Mouse (Mus musculus) hindbrain, embryonic 13.5 days (tissue): ENCODE measurements around the gene Gm2696. TPM values are rescaled to one million over a fixed set of nuclear protein-coding genes. Genes with fewer than 3 reads are reported as not detected.
"Not testable (repeated sequence)": the region's sequence is repeated elsewhere in the genome, so short reads cannot be mapped to it uniquely, and the experiment has no call there.

Experiments
- ATAC-seq: fragments of 200-750 bp; cut with Nextera tagmentation; 2 replicates; pipeline ENCODE4 v1.8.0; 2017; ENCODE audit warnings: moderate TSS enrichment; ENCODE audit not compliant: low FRiP score
- H3K27ac ChIP-seq: fragments of 300-500 bp; sonication (generic); 2 replicates; pipeline ENCODE4 v1.5.1; 2015; ENCODE audit warnings: inconsistent platforms, mild to moderate bottlenecking, moderate library complexity
- H3K27me3 ChIP-seq: fragments of 300-500 bp; sonication (generic); 2 replicates; pipeline ENCODE4 v1.6.1; 2015; ENCODE audit warnings: mild to moderate bottlenecking, inconsistent platforms
- H3K36me3 ChIP-seq: fragments of 300-500 bp; sonication (generic); 2 replicates; pipeline ENCODE4 v1.6.1; 2015; ENCODE audit warnings: mild to moderate bottlenecking, inconsistent platforms
- H3K4me1 ChIP-seq: fragments of 300-500 bp; sonication (generic); replicated peaks from 2 replicates; pipeline ENCODE4 v1.6.1; 2015; ENCODE audit warnings: inconsistent platforms
- H3K4me2 ChIP-seq: fragments of 300-500 bp; sonication (generic); 2 replicates; pipeline ENCODE4 v1.6.1; 2015; ENCODE audit warnings: inconsistent platforms, mild to moderate bottlenecking, moderate library complexity
- H3K4me3 ChIP-seq: fragments of 300-500 bp; sonication (generic); 2 replicates; pipeline ENCODE4 v1.5.1; 2015; ENCODE audit warnings: mild to moderate bottlenecking, inconsistent platforms
- H3K9ac ChIP-seq: fragments of 300-500 bp; sonication (generic); 2 replicates; pipeline ENCODE4 v1.6.1; 2015; ENCODE audit warnings: mild to moderate bottlenecking, inconsistent platforms
- H3K9me3 ChIP-seq: fragments of 300-500 bp; sonication (generic); 2 replicates; pipeline ENCODE4 v1.6.1; 2016; ENCODE audit warnings: inconsistent platforms
- WGBS: fragments of 180-500 bp; shearing (Covaris S2); methylation state at CpG from one replicate; pipeline ENCODE4 v1.1.7; 2015; 5-methylcytosine and 5-hydroxymethylcytosine counted together
- polyA plus RNA-seq: library from polyadenylated mRNA; unstranded; fragments of >200 nt; fragmentation: Nextera tagmentation; extraction: Ambion mirVana; gene quantifications from 2 replicates; pipeline ENCODE4 v1.2.1, GENCODE M21; 2015

Gm2696 gene
- polyA plus RNA-seq: not detected in 2 replicates

GRCm38 (mm10) chr10:77814382-77814781, at the start of gene Gm2696:
TSS of gene Gm2696 (plus strand) at chr10:77814682.
- WGBS: 59% methylated on average over 4 of the region's 4 CpGs
- no peak within 1 kb of the TSS for H3K4me2 ChIP-seq
- no peak within 1 kb of the TSS for H3K27ac ChIP-seq
- no peaks in the 10 kb centered on the region for H3K36me3 ChIP-seq
- no peak within 1 kb of the TSS for H3K4me3 ChIP-seq
- no peaks in the 10 kb centered on the region for H3K9me3 ChIP-seq
- no peaks in the 10 kb centered on the region for H3K27me3 ChIP-seq
- H3K9ac ChIP-seq: no peak within 1 kb of the TSS
- no peak for ATAC-seq
- 0 out of 2 replicates have a peak, but pooled peaks cover 3% of the 10 kb centered on the region for H3K4me1 ChIP-seq

DNA sequence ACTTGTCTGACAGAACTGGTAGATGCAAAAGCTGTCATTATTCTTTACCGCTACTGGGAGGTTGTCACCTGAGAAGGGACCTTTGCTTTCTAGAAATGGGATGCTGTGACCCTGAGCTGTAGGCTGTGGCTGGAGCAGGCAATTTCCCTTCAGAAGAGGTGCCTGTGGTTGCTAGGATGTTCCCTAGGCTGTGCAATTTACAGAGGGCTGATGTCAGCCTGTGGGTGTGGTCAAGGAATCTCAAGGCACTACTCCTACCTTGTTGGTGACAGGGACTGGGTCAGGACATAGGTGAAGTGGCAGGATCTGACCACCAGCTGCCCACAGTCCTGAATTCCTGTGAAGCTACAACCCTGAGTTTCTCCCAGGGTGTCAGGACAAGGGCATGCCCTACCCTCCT, 44.8 kb upstream of the Gm2696 start:
- ATAC-seq: no peak
- 81% methylated on average over 1 of the region's 1 CpGs for WGBS

GRCm38 (mm10) chr10:77771225-77771624, 43.3 kb upstream of the Gm2696 start, which contains the start of gene Gm3238:
TSS of gene Gm3238 (minus strand) at chr10:77771325.
- ATAC-seq, H3K9ac ChIP-seq, H3K9me3 ChIP-seq, H3K27ac ChIP-seq, H3K4me1 ChIP-seq, H3K4me2 ChIP-seq, H3K4me3 ChIP-seq, H3K36me3 ChIP-seq, H3K27me3 ChIP-seq: not testable (repeated sequence)
- WGBS: 75% methylated on average over 1 of the region's 1 CpGs

More for the DNA sequence above, 44.8 kb upstream of the Gm2696 start:
- no peak overlapping the region for H3K4me2 ChIP-seq
- H3K36me3 ChIP-seq: no peaks in the 10 kb centered on the region
- no peaks in the 10 kb centered on the region for H3K27me3 ChIP-seq
- H3K4me3 ChIP-seq: no peak overlapping the region
- H3K9me3 ChIP-seq: no peaks in the 10 kb centered on the region
- H3K4me1 ChIP-seq: no peaks in the 10 kb centered on the region
- H3K9ac ChIP-seq: no peak overlapping the region
- H3K27ac ChIP-seq: no peak overlapping the region

GRCm38 (mm10) chr10:77772142-77772541, 42.3 kb upstream of the Gm2696 start:
- H3K4me3 ChIP-seq, H3K9me3 ChIP-seq, H3K27ac ChIP-seq, H3K9ac ChIP-seq, H3K4me1 ChIP-seq, ATAC-seq, H3K4me2 ChIP-seq, H3K27me3 ChIP-seq, H3K36me3 ChIP-seq: not testable (repeated sequence)
- WGBS: 93% methylated on average over 3 of the region's 3 CpGs

DNA sequence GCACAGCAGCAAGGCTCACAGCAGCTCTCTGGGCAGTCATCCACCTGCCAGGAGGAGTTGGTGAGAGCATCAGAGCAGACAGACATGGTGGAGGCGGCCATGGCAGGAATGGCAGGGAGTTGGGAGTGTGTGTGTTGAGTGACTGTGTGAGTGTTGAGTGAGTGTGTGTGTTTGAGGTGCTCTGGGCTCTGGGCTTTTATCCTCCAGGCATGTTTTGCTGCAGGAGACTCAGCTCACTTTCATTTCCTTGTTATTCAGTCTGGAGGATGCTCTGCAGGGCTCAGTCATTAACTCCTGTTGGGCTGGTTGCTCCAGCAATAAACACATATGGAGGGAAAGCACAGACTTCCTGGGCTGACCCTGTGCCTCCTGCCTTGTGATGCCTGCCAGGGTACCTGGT, 37.6 kb upstream of the Gm2696 start, which contains the start of gene Gm7138:
TSS of gene Gm7138 (minus strand) at position 101 of the 400 bp plus-strand sequence.
- H3K4me2 ChIP-seq, H3K9me3 ChIP-seq, H3K4me1 ChIP-seq, H3K27ac ChIP-seq, ATAC-seq, H3K9ac ChIP-seq, H3K4me3 ChIP-seq, H3K36me3 ChIP-seq, H3K27me3 ChIP-seq: not testable (repeated sequence)
- 70% methylated on average over 1 of the region's 1 CpGs for WGBS

GRCm38 (mm10) chr10:77782442-77782841, 32.0 kb upstream of the Gm2696 start, which contains the start of gene Gm3250:
TSS of gene Gm3250 (minus strand) at chr10:77782542.
- not testable (repeated sequence) for ATAC-seq, H3K36me3 ChIP-seq, H3K4me1 ChIP-seq, H3K27me3 ChIP-seq, H3K9me3 ChIP-seq, H3K27ac ChIP-seq, H3K9ac ChIP-seq, H3K4me3 ChIP-seq, H3K4me2 ChIP-seq
- WGBS: 78% methylated on average over 1 of the region's 1 CpGs

- not testable (repeated sequence) for H3K9ac ChIP-seq, H3K9me3 ChIP-seq, H3K36me3 ChIP-seq, H3K27ac ChIP-seq, H3K4me2 ChIP-seq, H3K4me1 ChIP-seq, H3K4me3 ChIP-seq, ATAC-seq, H3K27me3 ChIP-seq
- 93% methylated on average over 3 of the region's 3 CpGs for WGBS
Measured at GRCm38 (mm10) chr10:77783396-77783795, 31.1 kb upstream of the Gm2696 start.

GRCm38 (mm10) chr10:77787876-77788275, 26.6 kb upstream of the Gm2696 start, which contains the start of gene Gm7137:
TSS of gene Gm7137 (minus strand) at chr10:77788200.
- H3K36me3 ChIP-seq, H3K4me2 ChIP-seq, H3K4me3 ChIP-seq, H3K4me1 ChIP-seq, H3K9me3 ChIP-seq, H3K9ac ChIP-seq, ATAC-seq, H3K27ac ChIP-seq, H3K27me3 ChIP-seq: not testable (repeated sequence)
- WGBS: 80% methylated on average over 1 of the region's 1 CpGs

DNA sequence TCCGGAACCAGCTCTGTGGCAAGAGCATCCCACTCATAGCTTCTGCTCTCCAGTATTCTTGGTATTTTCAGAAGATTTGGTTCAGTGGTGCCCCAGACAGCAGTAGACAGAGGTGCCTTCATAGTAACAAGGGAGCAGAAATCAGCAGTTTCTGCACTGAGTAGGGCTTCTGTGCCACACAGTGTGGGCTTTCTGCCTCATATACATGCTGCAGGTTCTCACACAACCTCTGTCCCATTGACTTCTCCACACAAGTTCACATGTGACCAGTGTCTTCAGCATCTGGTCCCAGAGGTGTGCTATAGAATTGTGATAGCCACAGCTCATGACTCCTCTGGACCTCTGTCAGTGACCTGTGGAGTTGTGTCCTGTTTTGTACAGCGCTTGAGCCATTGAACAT, 25.9 kb upstream of the Gm2696 start:
- Histone ChIP-seq H3K4me1 (no peaks in the 10 kb centered on the region), H3K27ac (no peak overlapping the region), H3K36me3 (no peaks in the 10 kb centered on the region), H3K9ac (no peak overlapping the region), H3K27me3 (no peaks in the 10 kb centered on the region), H3K4me2 (no peak overlapping the region), H3K9me3 (no peaks in the 10 kb centered on the region), H3K4me3 (no peak overlapping the region)
- 85% methylated on average over 2 of the region's 2 CpGs for WGBS
- no peak for ATAC-seq

GRCm38 (mm10) chr10:77794976-77795375, 19.5 kb upstream of the Gm2696 start, which contains the start of gene Gm9639:
TSS of gene Gm9639 (minus strand) at chr10:77795076.
- H3K36me3 ChIP-seq: no peaks in the 10 kb centered on the region
- peaks cover 10% of the 10 kb centered on the region; the same call in 1 of the 2 replicates for H3K4me1 ChIP-seq
- 67% methylated on average over 2 of the region's 2 CpGs for WGBS
- H3K4me2 ChIP-seq: no peak within 1 kb of the TSS
- H3K9me3 ChIP-seq: no peaks in the 10 kb centered on the region
- no peak within 1 kb of the TSS for H3K9ac ChIP-seq
- H3K27me3 ChIP-seq: no peaks in the 10 kb centered on the region
- no peak within 1 kb of the TSS for H3K27ac ChIP-seq
- H3K4me3 ChIP-seq: no peak within 1 kb of the TSS
- ATAC-seq: no peak

GRCm38 (mm10) chr10:77797677-77798076, 16.8 kb upstream of the Gm2696 start:
- Histone ChIP-seq H3K9me3 (no peaks in the 10 kb centered on the region), H3K27ac (no peak overlapping the region), H3K4me2 (no peak overlapping the region), H3K4me1 (peaks cover 10% of the 10 kb centered on the region; the same call in 1 of the 2 replicates), H3K9ac (no peak overlapping the region), H3K4me3 (no peak overlapping the region), H3K36me3 (no peaks in the 10 kb centered on the region), H3K27me3 (no peaks in the 10 kb centered on the region)
- ATAC-seq: no peak
- 13% methylated on average over 3 of the region's 3 CpGs for WGBS

- not testable (repeated sequence) for H3K4me2 ChIP-seq, H3K4me3 ChIP-seq, ATAC-seq, H3K9me3 ChIP-seq, H3K27me3 ChIP-seq, H3K36me3 ChIP-seq, H3K9ac ChIP-seq, H3K27ac ChIP-seq
- 30% methylated on average over 3 of the region's 3 CpGs for WGBS
- peaks cover 10% of the 10 kb centered on the region; the same call in 1 of the 2 replicates for H3K4me1 ChIP-seq
Measured at GRCm38 (mm10) chr10:77798164-77798920, 16.1 kb upstream of the Gm2696 start.
